Mouse (Mus musculus): Measurements from ENCODE around the gene Psph. TPM values are rescaled to one million over a fixed set of nuclear protein-coding genes. Genes with fewer than 3 reads are reported as not detected.

Psph gene
- total and polyA plus RNA-seq, 3 experiments = 54.8 to 170 (median 148) TPM

GRCm38 (mm10) chr5:129772433-129772832, 14.8 kb downstream of the Psph start:
- Histone ChIP-seq H3K79me2 (ENCODE audit: control insufficient read depth, insufficient read depth, low read length, poor library complexity) (peaks cover 8% of the 10 kb centered on the region; the same call in 1 of the 2 replicates), H3K27ac (ENCODE audit: control insufficient read depth, low read depth, low read length) (no peak overlapping the region), H3K9me3 (replicated peaks; ENCODE audit: insufficient read depth, low read length) (no peaks in the 10 kb centered on the region), H3K36me3 (ENCODE audit: control insufficient read depth in 1 of 2, insufficient read depth in 2 of 2, low read length in 2 of 2) (peaks cover 1 to 8% of the 10 kb centered on the region in 2 experiments; a peak in 2 of 4 replicates), H3K27me3 (ENCODE audit: control insufficient read depth in 1 of 2, insufficient read depth in 2 of 2, low read length in 2 of 2) (no peaks in the 10 kb centered on the region), H3K9ac (ENCODE audit: control insufficient read depth, low read depth, low read length, poor library complexity, severe bottlenecking) (no peak overlapping the region), H3K4me3 (ENCODE audit: control insufficient read depth in 1 of 2, insufficient read depth in 1 of 2, low read depth in 2 of 2, low read length in 2 of 2) (no peak overlapping the region), H3K4me1 (ENCODE audit: control insufficient read depth in 1 of 2, insufficient read depth in 2 of 2, low read length in 2 of 2) (no peaks in the 10 kb centered on the region; a peak in 1 of 4 replicates)
- DNase-seq (ENCODE audit: low read depth, low spot score) = no peak
- TF ChIP-seq ZC3H11A (IDR thresholded peaks at IDR 0.05; ENCODE audit: low read depth, low read length) (no peak), EP300 (IDR thresholded peaks at IDR 0.05; ENCODE audit: low read depth in 1 of 2, low read length in 2 of 2) (no peak), JUND (IDR thresholded peaks at IDR 0.05; ENCODE audit: low read depth, low read length) (no peak), RAD21 (IDR thresholded peaks at IDR 0.05; ENCODE audit: low read depth, low read length) (no peak), CTCF (IDR thresholded peaks at IDR 0.05 in 2 of 3, conservative IDR thresholded peaks at IDR 0.05 in 1 of 3; ENCODE audit: control insufficient read depth in 1 of 3, insufficient read depth in 1 of 3, low read depth in 2 of 3, low read length in 3 of 3, poor library complexity in 1 of 3, severe bottlenecking in 1 of 3) (no peak), HCFC1 (IDR thresholded peaks at IDR 0.05; ENCODE audit: low read depth, low read length) (no peak), E2F4 (IDR thresholded peaks at IDR 0.05; ENCODE audit: borderline replicate concordance, low read depth, low read length) (no peak), NELFE (IDR thresholded peaks at IDR 0.05; ENCODE audit: low read depth, low read length) (no peak), MAFK (IDR thresholded peaks at IDR 0.05; ENCODE audit: borderline replicate concordance, low read depth, low read length) (no peak), TAL1 (IDR thresholded peaks at IDR 0.05; ENCODE audit: low read length) (no peak), MEF2A (IDR thresholded peaks at IDR 0.05; ENCODE audit: extremely low read depth, insufficient replicate concordance, low read depth, low read length, poor library complexity, severe bottlenecking) (no peak), GABPA (IDR thresholded peaks at IDR 0.05; ENCODE audit: low read depth, low read length) (no peak), CHD2 (IDR thresholded peaks at IDR 0.05; ENCODE audit: low read length) (no peak), BHLHE40 (IDR thresholded peaks at IDR 0.05; ENCODE audit: borderline replicate concordance, low read depth, low read length) (no peak), ELF1 (IDR thresholded peaks at IDR 0.05; ENCODE audit: low read depth, low read length) (no peak), SMC3 (IDR thresholded peaks at IDR 0.05; ENCODE audit: low read depth, low read length) (no peak)

- peaks cover 0 to 10% of the 10 kb centered on the region in 2 experiments; a peak in 1 of 4 replicates for H3K36me3 ChIP-seq (ENCODE audit: control insufficient read depth in 1 of 2, insufficient read depth in 2 of 2, low read length in 2 of 2)
- TF ChIP-seq JUND (IDR thresholded peaks at IDR 0.05; ENCODE audit: low read depth, low read length) (no peak), MAFK (IDR thresholded peaks at IDR 0.05; ENCODE audit: borderline replicate concordance, low read depth, low read length) (no peak), ZNF384 (IDR thresholded peaks at IDR 0.05; ENCODE audit: low read depth, low read length) (no peak), POLR2AphosphoS2 (IDR thresholded peaks at IDR 0.05; ENCODE audit: low read length) (no peak), RAD21 (IDR thresholded peaks at IDR 0.05; ENCODE audit: low read depth, low read length) (no peak), TBP (IDR thresholded peaks at IDR 0.05; ENCODE audit: low read depth, low read length) (no peak), GABPA (IDR thresholded peaks at IDR 0.05; ENCODE audit: low read depth, low read length) (no peak), BHLHE40 (IDR thresholded peaks at IDR 0.05; ENCODE audit: borderline replicate concordance, low read depth, low read length) (no peak), GATA1 (IDR thresholded peaks at IDR 0.05; ENCODE audit: low read depth, low read length) (no peak)
- no peak overlapping the region for H3K9ac ChIP-seq (ENCODE audit: control insufficient read depth, low read depth, low read length, poor library complexity, severe bottlenecking)
- H3K79me2 ChIP-seq (ENCODE audit: control insufficient read depth, insufficient read depth, low read length, poor library complexity) = 0 out of 2 replicates have a peak, but pooled peaks cover 4% of the 10 kb centered on the region
- no peak for DNase-seq (ENCODE audit: low read depth, low spot score)
- no peak overlapping the region for H3K4me3 ChIP-seq (ENCODE audit: control insufficient read depth in 1 of 2, insufficient read depth in 1 of 2, low read depth in 2 of 2, low read length in 2 of 2)
- H3K4me1 ChIP-seq (ENCODE audit: control insufficient read depth in 1 of 2, insufficient read depth in 2 of 2, low read length in 2 of 2) = no peaks in the 10 kb centered on the region
- no peaks in the 10 kb centered on the region for H3K27me3 ChIP-seq (ENCODE audit: control insufficient read depth in 1 of 2, insufficient read depth in 2 of 2, low read length in 2 of 2)
- no peaks in the 10 kb centered on the region for H3K9me3 ChIP-seq (replicated peaks; ENCODE audit: insufficient read depth, low read length)
- H3K27ac ChIP-seq (ENCODE audit: control insufficient read depth, low read depth, low read length) = no peak overlapping the region
Observed at GRCm38 (mm10) chr5:129770443-129771355, 16.6 kb downstream of the Psph start.

Data from MEL (cell line).